Mouse (Mus musculus): ENCODE data around the gene Epb41l3. TPM values are rescaled to one million over a fixed set of nuclear protein-coding genes. Genes with fewer than 3 reads are reported as not detected.
"Not testable (repeated sequence)": the region's sequence is repeated elsewhere in the genome, so short reads cannot be mapped to it uniquely, and the experiment has no call there.

Epb41l3 gene
- total RNA-seq, 1 experiment from 2014 or later: not detected

- no peak for ATAC-seq (ENCODE audit: extremely low read depth, insufficient number of reproducible peaks, low FRiP score, poor library complexity, severe bottlenecking)
Measured at GRCm38 (mm10) chr17:69105035-69105798, 29.7 kb downstream of the Epb41l3 start.

- no peak for ATAC-seq (ENCODE audit: extremely low read depth, insufficient number of reproducible peaks, low FRiP score, poor library complexity, severe bottlenecking)
Measured at GRCm38 (mm10) chr17:69105799-69106401, 30.4 kb downstream of the Epb41l3 start.

GRCm38 (mm10) chr17:69109216-69109615 lies 33.7 kb downstream of the Epb41l3 start:
- ATAC-seq (ENCODE audit: extremely low read depth, insufficient number of reproducible peaks, low FRiP score, poor library complexity, severe bottlenecking): no peak

GRCm38 (mm10) chr17:69112232-69112631 lies 36.7 kb downstream of the Epb41l3 start:
- no peak for ATAC-seq (ENCODE audit: extremely low read depth, insufficient number of reproducible peaks, low FRiP score, poor library complexity, severe bottlenecking)

GRCm38 (mm10) chr17:69119183-69119582 lies 43.7 kb downstream of the Epb41l3 start:
- ATAC-seq (ENCODE audit: extremely low read depth, insufficient number of reproducible peaks, low FRiP score, poor library complexity, severe bottlenecking): no peak

GRCm38 (mm10) chr17:69120533-69121358 lies 45.3 kb downstream of the Epb41l3 start:
- ATAC-seq (ENCODE audit: extremely low read depth, insufficient number of reproducible peaks, low FRiP score, poor library complexity, severe bottlenecking): no peak

- ATAC-seq (ENCODE audit: extremely low read depth, insufficient number of reproducible peaks, low FRiP score, poor library complexity, severe bottlenecking): not testable (repeated sequence)
Measured at GRCm38 (mm10) chr17:69122403-69122802, 46.9 kb downstream of the Epb41l3 start.

- no peak for ATAC-seq (ENCODE audit: extremely low read depth, insufficient number of reproducible peaks, low FRiP score, poor library complexity, severe bottlenecking)
Measured at GRCm38 (mm10) chr17:69127436-69127835, 52.0 kb downstream of the Epb41l3 start.

GRCm38 (mm10) chr17:69127981-69128380 lies 52.5 kb downstream of the Epb41l3 start:
- ATAC-seq (ENCODE audit: extremely low read depth, insufficient number of reproducible peaks, low FRiP score, poor library complexity, severe bottlenecking): no peak

GRCm38 (mm10) chr17:69129434-69129833 lies 54.0 kb downstream of the Epb41l3 start:
- no peak for ATAC-seq (ENCODE audit: extremely low read depth, insufficient number of reproducible peaks, low FRiP score, poor library complexity, severe bottlenecking)

GRCm38 (mm10) chr17:69143017-69143416 lies 67.5 kb downstream of the Epb41l3 start:
- ATAC-seq (ENCODE audit: extremely low read depth, insufficient number of reproducible peaks, low FRiP score, poor library complexity, severe bottlenecking): no peak

GRCm38 (mm10) chr17:69150826-69151225 lies 75.3 kb downstream of the Epb41l3 start:
- no peak for ATAC-seq (ENCODE audit: extremely low read depth, insufficient number of reproducible peaks, low FRiP score, poor library complexity, severe bottlenecking)

- no peak for ATAC-seq (ENCODE audit: extremely low read depth, insufficient number of reproducible peaks, low FRiP score, poor library complexity, severe bottlenecking)
Measured at GRCm38 (mm10) chr17:69151281-69151680, 75.8 kb downstream of the Epb41l3 start.

GRCm38 (mm10) chr17:69155034-69155433 lies 79.6 kb downstream of the Epb41l3 start:
- no peak for ATAC-seq (ENCODE audit: extremely low read depth, insufficient number of reproducible peaks, low FRiP score, poor library complexity, severe bottlenecking)

GRCm38 (mm10) chr17:69156522-69157100 lies 81.1 kb downstream of the Epb41l3 start:
- ATAC-seq (ENCODE audit: extremely low read depth, insufficient number of reproducible peaks, low FRiP score, poor library complexity, severe bottlenecking): no peak

GRCm38 (mm10) chr17:69157101-69157808 lies 81.8 kb downstream of the Epb41l3 start:
- no peak for ATAC-seq (ENCODE audit: extremely low read depth, insufficient number of reproducible peaks, low FRiP score, poor library complexity, severe bottlenecking)

GRCm38 (mm10) chr17:69157809-69158185 lies 82.3 kb downstream of the Epb41l3 start:
- ATAC-seq (ENCODE audit: extremely low read depth, insufficient number of reproducible peaks, low FRiP score, poor library complexity, severe bottlenecking): no peak

GRCm38 (mm10) chr17:69158690-69159089 lies 83.2 kb downstream of the Epb41l3 start:
- ATAC-seq (ENCODE audit: extremely low read depth, insufficient number of reproducible peaks, low FRiP score, poor library complexity, severe bottlenecking): no peak

GRCm38 (mm10) chr17:69162731-69163130 lies 87.2 kb downstream of the Epb41l3 start:
- ATAC-seq (ENCODE audit: extremely low read depth, insufficient number of reproducible peaks, low FRiP score, poor library complexity, severe bottlenecking): no peak

Measured in neutrophil, adult 5-6 weeks (primary cell).